Mouse (Mus musculus): Measurements from ENCODE around the gene Pabpc1l. TPM values are rescaled to one million over a fixed set of nuclear protein-coding genes. Genes with fewer than 3 reads are reported as not detected.
"Not testable (repeated sequence)": the region's sequence is repeated elsewhere in the genome, so short reads cannot be mapped to it uniquely, and the experiment has no call there.

Pabpc1l gene
- total RNA-seq, 2 experiments from 2014 or later = 0.79 to 0.83 TPM

GRCm38 (mm10) chr2:164031147-164031546 lies 5.9 kb downstream of the Pabpc1l start:
- intact Hi-C loops (cut with DNase I) = no loop called here
- no peak for DNase-seq

GRCm38 (mm10) chr2:164032973-164033372 lies 7.7 kb downstream of the Pabpc1l start:
- intact Hi-C loops (cut with DNase I) = no loop called here
- no peak for DNase-seq

- DNase-seq = no peak
- intact Hi-C loops (cut with DNase I) = no loop called here
Observed at GRCm38 (mm10) chr2:164036520-164037019, 11.3 kb downstream of the Pabpc1l start.

GRCm38 (mm10) chr2:164038407-164039028 lies 13.3 kb downstream of the Pabpc1l start:
- intact Hi-C loops (cut with DNase I) = no loop called here

GRCm38 (mm10) chr2:164040949-164041348 lies 15.7 kb downstream of the Pabpc1l start:
- DNase-seq = no peak
- intact Hi-C loops (cut with DNase I) = no loop called here

More at GRCm38 (mm10) chr2:164038407-164039028, 13.3 kb downstream of the Pabpc1l start:
- no peak for DNase-seq

GRCm38 (mm10) chr2:164041523-164041922 lies 16.3 kb downstream of the Pabpc1l start:
- DNase-seq = no peak
- intact Hi-C loops (cut with DNase I) = no loop called here

GRCm38 (mm10) chr2:164047197-164047690 lies 22.0 kb downstream of the Pabpc1l start:
- no peak for DNase-seq
- intact Hi-C loops (cut with DNase I) = no loop called here

- peak; percentile 57 to 75 for DNase-seq
- intact Hi-C loops (cut with DNase I) = loop anchor here (5.0 kb wide), 1 partner anchor 56 kb away; no protein-coding TSS in a partner anchor
Observed at GRCm38 (mm10) chr2:164053767-164054166, 28.5 kb downstream of the Pabpc1l start.

GRCm38 (mm10) chr2:164054671-164055070 lies 29.4 kb downstream of the Pabpc1l start:
- intact Hi-C loops (cut with DNase I) = loop anchor here (5.0 kb wide), 1 partner anchor 57 kb away; no protein-coding TSS in a partner anchor
- no peak for DNase-seq

- no peak for DNase-seq
- intact Hi-C loops (cut with DNase I) = no loop called here
Observed at GRCm38 (mm10) chr2:164059634-164060235, 34.5 kb downstream of the Pabpc1l start.

- DNase-seq = no peak
- intact Hi-C loops (cut with DNase I) = no loop called here
Observed at GRCm38 (mm10) chr2:164070142-164070764, 45.0 kb downstream of the Pabpc1l start, which contains the start of gene Stk4. Gene Stk4 (plus strand): TSS chr2:164070322.

- intact Hi-C loops (cut with DNase I) = no loop called here
Observed at GRCm38 (mm10) chr2:164070765-164071436, 45.7 kb downstream of the Pabpc1l start, which contains the start of gene Tomm34. Gene Tomm34 (minus strand): TSS chr2:164071169.

GRCm38 (mm10) chr2:164071437-164071820 lies 46.2 kb downstream of the Pabpc1l start:
- intact Hi-C loops (cut with DNase I); DNase-seq: not testable (repeated sequence)

More at GRCm38 (mm10) chr2:164070765-164071436, 45.7 kb downstream of the Pabpc1l start, which contains the start of gene Tomm34:
- peak; percentile 97 to 98 for DNase-seq

GRCm38 (mm10) chr2:164072109-164072508 lies 46.9 kb downstream of the Pabpc1l start:
- DNase-seq = no peak
- intact Hi-C loops (cut with DNase I) = no loop called here

- no peak for DNase-seq
- intact Hi-C loops (cut with DNase I) = no loop called here
Observed at GRCm38 (mm10) chr2:164073120-164073519, 47.9 kb downstream of the Pabpc1l start.

GRCm38 (mm10) chr2:164073918-164074578 lies 48.8 kb downstream of the Pabpc1l start:
- intact Hi-C loops (cut with DNase I) = loop anchor here (2.0 kb wide), 1 partner anchor 77 kb away; no protein-coding TSS in a partner anchor
- peak; percentile 98 to 99 for DNase-seq

- no peak for DNase-seq
- intact Hi-C loops (cut with DNase I) = loop anchor here (2.0 kb wide), 1 partner anchor 78 kb away; no protein-coding TSS in a partner anchor
Observed at GRCm38 (mm10) chr2:164075088-164075487, 49.8 kb downstream of the Pabpc1l start.

- intact Hi-C loops (cut with DNase I) = no loop called here
- no peak for DNase-seq
Observed at GRCm38 (mm10) chr2:164076874-164077425, 51.7 kb downstream of the Pabpc1l start.

GRCm38 (mm10) chr2:164077875-164078274 lies 52.6 kb downstream of the Pabpc1l start:
- DNase-seq = no peak
- intact Hi-C loops (cut with DNase I) = no loop called here
